Mouse (Mus musculus): ENCODE measurements around the gene Gata1.
A peak's percentile ranks its signal among the peaks of the same experiment; 100 is the strongest.
"Not testable (repeated sequence)": the region's sequence is repeated elsewhere in the genome, so short reads cannot be mapped to it uniquely, and the experiment has no call there.

Gata1 gene

DNA sequence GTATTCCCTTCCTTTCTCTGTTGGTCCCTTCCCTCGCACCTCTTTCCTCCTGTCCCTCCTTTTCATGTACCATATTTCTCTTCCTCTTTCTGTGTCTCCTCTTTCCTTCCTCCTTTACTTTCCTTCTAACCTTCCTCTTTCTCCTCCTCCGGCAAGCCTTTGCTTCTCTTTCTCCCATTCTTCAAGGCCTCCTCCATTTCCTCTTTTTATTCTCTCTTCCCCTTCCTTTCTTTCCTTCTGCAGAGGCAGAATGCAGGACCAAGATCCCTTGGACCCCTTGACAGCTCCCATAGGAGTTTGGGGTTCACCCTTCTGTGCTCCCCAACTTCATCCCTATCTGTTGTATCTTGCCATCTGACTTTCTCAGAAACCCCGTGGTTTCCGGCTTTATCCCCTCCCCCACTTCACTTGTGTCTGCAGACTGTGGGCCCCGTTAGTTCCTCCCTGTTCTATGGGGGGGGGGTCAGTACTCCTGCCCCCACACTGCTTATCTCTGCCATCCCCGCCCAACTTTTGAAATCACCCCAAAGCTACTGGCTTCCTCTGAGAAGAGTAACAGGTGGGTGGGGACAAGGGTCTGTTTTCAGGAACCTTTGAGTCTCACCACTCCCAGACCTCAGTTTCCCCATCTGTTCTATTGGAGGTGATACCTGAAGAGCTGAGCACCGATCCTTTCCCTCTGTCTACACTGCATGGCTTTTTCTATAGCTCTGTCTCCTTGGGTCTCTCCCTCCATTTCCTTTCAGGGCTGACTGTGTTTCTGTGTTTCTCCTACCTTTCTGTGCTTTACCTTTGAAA lies 13.8 kb downstream of the Gata1 start:
- no peak for DNase-seq

GRCm38 (mm10) chrX:7958868-7959267 lies 19.0 kb downstream of the Gata1 start:
- no peak for DNase-seq

- no peak for DNase-seq
These were observed 27.8 kb downstream of the Gata1 start for GRCm38 (mm10) chrX:7950091-7950490.

GRCm38 (mm10) chrX:7947900-7948492 lies 29.9 kb downstream of the Gata1 start:
- DNase-seq = peak; percentile 90

- DNase-seq = no peak
These were observed 30.6 kb downstream of the Gata1 start, which contains the start of gene Hdac6 for GRCm38 (mm10) chrX:7947108-7947899. Hdac6 (minus strand) TSS chrX:7947889.

DNA sequence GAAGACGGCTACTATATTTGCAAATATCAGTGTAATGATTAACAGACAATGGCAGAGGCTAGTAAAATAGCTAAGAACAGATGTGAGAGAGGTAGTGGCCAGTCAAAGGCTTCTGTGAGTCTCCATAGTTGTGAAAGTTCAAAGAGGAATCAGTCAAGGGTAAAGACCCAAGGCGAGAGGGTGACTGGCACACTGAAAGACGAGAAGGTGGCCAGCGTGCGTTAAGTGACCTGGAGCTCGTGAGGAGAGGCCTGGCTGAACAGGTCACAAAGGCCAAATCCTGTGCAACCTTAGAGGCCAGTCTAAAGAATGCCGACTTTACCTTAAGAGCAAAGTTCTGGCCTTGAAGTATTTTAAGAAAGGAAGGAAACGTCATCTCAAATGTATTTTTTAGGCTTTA lies 32.3 kb downstream of the Gata1 start:
- no peak for DNase-seq

DNA sequence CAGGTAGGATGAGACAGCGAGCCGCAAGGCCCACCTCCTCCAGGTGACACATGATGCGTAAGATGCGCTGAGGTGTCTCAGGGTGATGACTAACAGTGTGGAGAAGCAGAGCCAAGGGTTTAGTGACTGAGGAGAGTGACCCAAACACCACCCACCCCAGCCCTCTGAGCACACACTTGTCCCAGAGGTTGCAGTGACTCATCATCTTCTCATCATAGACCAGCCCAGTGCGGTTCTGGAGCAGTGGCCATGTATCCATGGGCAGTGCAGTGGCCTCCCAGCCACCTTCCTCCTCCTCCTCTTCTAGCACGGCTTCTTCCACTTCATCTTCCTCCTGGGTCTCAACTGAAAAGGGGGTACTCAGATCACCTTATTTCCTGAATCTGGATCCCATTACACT lies 40.2 kb downstream of the Gata1 start:
- no peak for DNase-seq

- DNase-seq = no peak
These were observed 41.0 kb downstream of the Gata1 start for GRCm38 (mm10) chrX:7936874-7937273.

GRCm38 (mm10) chrX:7928270-7928790 lies 49.5 kb downstream of the Gata1 start, which contains the start of gene Eras:
Eras (minus strand) TSS chrX:7928607.
- no peak for DNase-seq

- DNase-seq = no peak
These were observed 50.8 kb downstream of the Gata1 start for GRCm38 (mm10) chrX:7927116-7927515.

GRCm38 (mm10) chrX:7926266-7926665 lies 51.6 kb downstream of the Gata1 start:
- no peak for DNase-seq

DNA sequence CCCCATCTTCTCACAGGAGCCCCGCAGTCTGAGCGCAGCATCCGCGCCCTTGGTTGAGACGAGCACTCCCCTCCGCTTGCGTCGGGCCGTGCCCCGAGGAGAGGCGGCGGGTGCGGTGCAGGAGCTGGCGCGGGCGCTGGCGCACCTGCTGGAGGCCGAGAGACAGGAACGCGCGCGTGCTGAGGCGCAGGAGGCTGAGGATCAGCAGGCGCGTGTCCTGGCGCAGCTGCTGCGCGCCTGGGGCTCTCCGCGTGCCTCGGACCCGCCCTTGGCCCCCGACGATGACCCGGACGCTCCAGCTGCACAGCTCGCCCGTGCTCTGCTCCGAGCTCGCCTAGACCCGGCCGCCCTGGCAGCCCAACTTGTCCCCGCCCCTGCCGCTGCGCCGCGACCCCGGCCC lies 55.8 kb downstream of the Gata1 start:
- DNase-seq = peak; percentile 33

DNA sequence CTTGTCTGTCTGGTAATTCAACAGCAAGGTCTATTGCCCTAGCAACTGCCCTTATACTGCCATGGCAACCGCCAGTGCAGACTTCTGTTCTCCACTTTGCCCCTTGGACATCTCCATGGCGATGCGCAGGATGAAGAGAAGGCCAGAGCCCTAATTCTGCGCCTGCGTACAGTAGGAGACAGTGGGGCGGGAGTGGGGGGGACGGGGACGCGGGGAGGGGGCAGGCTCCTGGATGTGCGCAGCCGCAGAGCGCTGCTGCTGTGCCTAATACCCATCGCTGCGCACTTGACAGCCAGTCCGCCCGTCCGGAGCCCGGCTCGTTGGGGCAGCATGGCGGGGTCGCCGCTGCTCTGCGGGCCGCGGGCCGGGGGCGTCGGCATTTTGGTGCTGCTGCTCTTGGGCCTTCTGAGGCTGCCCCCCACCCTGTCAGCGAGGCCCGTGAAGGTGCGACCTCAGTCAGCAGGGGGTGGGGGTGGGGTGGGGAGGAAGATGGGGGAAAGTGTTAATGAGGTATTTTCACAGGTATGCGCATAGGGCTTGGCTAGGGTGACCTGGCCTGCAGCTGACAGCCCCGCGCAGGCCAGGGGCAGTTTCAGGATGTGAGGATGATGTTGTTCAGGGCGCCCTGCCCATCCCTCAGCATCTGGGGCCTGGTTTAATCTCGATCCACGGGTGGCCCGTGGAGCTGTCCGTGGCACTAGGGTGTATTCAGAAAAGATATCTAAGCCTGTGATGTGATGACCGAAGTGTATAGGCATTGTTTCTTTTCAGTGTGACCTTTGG lies 58.1 kb downstream of the Gata1 start, which contains the start of gene Pcsk1n:
Gene Pcsk1n (plus strand): TSS at position 222 of the 783 bp plus-strand sequence.
- DNase-seq = peak; percentile 58

GRCm38 (mm10) chrX:7917960-7918359 lies 59.9 kb downstream of the Gata1 start:
- not testable (repeated sequence) for DNase-seq

DNA sequence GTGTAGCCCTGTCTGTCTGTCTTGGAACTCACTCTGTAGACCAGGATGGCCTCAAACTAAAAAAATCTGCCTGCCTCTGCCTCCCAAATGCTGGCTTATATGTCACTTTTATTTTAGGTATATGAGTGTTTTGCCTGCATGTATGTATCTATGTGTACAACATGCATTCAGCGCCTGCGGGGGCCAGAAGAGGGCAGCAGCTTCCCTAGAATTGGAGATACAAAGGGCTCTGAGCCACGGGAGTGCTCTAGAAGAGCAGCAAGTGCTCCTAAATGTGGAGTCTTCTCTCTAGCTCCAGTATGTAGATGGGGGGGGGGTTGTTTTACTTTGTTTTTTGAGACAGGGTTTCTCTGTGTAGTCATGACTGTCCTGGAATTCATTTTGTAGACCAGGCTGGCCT lies 62.2 kb downstream of the Gata1 start:
- DNase-seq = not testable (repeated sequence)

DNA sequence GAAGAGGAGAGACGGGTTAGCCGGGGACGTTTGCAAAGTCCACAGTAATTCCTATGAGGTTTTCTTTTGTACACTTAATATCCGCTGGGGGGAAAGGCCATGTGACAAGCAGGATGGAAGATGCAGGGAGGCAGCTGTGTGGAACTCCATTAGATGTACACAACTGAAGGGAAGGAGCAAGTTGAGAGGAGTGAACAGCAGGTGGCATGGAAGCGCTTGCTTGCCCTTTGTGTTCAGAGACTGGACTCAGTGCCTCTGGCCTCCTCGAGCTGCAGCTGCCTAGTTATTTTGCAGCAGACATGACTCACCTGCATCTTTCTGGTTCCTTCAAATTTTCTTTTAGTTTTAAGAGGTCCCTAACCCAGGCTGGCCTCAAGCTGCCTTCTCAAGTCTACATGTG lies 67.4 kb downstream of the Gata1 start:
- DNase-seq = no peak
